In the genomic region with DNA sequence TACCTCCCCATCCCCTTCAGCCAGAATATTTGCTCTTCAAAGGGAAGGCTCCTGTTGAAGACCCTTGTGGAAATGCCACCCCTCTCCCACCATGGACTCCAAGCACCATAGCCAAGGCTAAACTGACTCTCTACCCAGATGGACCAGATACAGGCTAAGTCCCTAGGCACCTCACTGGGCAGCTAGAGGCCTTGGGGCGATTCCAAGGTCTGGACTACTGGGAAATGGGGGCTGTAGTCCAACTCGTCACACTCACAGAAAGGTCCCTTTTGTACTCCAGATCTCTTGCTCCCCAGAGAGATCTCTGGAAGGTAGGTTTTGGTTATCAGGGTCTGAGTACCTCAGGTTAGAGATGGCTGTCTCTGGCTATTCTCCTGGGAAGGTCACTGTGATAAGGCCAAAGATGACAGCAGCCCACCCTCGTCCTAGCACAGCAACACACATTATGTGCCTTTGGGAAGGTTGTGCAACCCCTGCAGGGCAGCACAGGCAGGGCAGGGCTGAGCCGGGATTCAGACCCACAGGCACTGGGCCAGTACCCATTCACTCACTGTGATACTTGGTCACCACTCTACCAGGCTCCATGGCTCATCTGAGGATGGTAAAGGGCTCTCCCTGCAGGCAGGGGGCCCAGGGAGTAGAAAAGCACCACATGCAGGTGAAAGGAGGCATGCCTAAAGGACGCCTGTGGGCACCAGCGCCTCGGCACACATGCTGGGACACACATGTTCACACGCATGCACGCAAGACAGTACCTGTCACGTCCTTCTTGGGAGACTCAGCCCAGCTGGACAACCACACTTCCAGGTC, we compare ENCODE assay signal across 9 mouse cellular contexts.
A peak's percentile ranks its signal among the peaks of the same experiment; 100 is the strongest.
DNase-seq lines count a peak whose midpoint lies in the region; ATAC-seq lines count a peak whose summit lies in the region.
"Had no signal": no experiment of that assay in that cellular context is flagged by ENCODE, and none has a peak within 500 bp of the region (broad histone marks: within the 10 kb centered on the region; RNA-seq: fewer than 3 reads in every experiment).

No protein-coding gene starts in this region.

- H3K27ac ChIP-seq in kidney, embryonic 14.5 days (ENCODE audit: low read depth, low read length): peak overlapping the region; percentile 26; the same call in 1 of the 2 replicates
- peak overlapping the region; percentile 69 for H3K27ac ChIP-seq in heart, embryonic 13.5 days (replicated peaks)
- H3K27ac ChIP-seq in liver, embryonic 15.5 days (replicated peaks): no peak overlapping the region

- DNase-seq in kidney, adult 9 months: no peak
- DNase-seq in Muller cell, postnatal 12 days (ENCODE audit: inconsistent ontology term): peak; percentile 36
- no peak for DNase-seq in right cerebral cortex, postnatal 10 days (ENCODE audit: low spot score in 2 of 2)
- DNase-seq in frontal cortex, postnatal 36 days (ENCODE audit: low spot score in 2 of 2): no peak
- DNase-seq: cerebellum, adult 8-10 months had no signal

- H3K9me3 ChIP-seq in kidney, embryonic 14.5 days (ENCODE audit: control insufficient read depth, low read length): no peaks in the 10 kb centered on the region
- H3K9me3 ChIP-seq in heart, embryonic 13.5 days: no peaks in the 10 kb centered on the region
- no peaks in the 10 kb centered on the region for H3K9me3 ChIP-seq in liver, embryonic 15.5 days (replicated peaks)

- no peaks in the 10 kb centered on the region for H3K36me3 ChIP-seq in kidney, embryonic 14.5 days (ENCODE audit: control insufficient read depth, insufficient read depth, low read length)
- 0 out of 2 replicates have a peak, but pooled peaks cover 2% of the 10 kb centered on the region for H3K36me3 ChIP-seq in heart, embryonic 13.5 days
- no peaks in the 10 kb centered on the region for H3K36me3 ChIP-seq in liver, embryonic 15.5 days (replicated peaks)

- H3K27me3 ChIP-seq in kidney, embryonic 14.5 days (ENCODE audit: control insufficient read depth, insufficient read depth, low read length): no peaks in the 10 kb centered on the region
- no peaks in the 10 kb centered on the region for H3K27me3 ChIP-seq in heart, embryonic 13.5 days (replicated peaks)
- H3K27me3 ChIP-seq in liver, embryonic 15.5 days: peaks cover 9% of the 10 kb centered on the region

- H3K4me3 ChIP-seq in kidney, embryonic 14.5 days (ENCODE audit: low read length): no peak overlapping the region
- H3K4me3 ChIP-seq in heart, embryonic 13.5 days: peak overlapping the region; percentile 30
- H3K4me3 ChIP-seq in liver, embryonic 15.5 days (replicated peaks): no peak overlapping the region

- H3K4me1 ChIP-seq in kidney, embryonic 14.5 days (ENCODE audit: control insufficient read depth, insufficient read depth, low read length): peaks cover 47% of the 10 kb centered on the region
- peaks cover 81% of the 10 kb centered on the region for H3K4me1 ChIP-seq in heart, embryonic 13.5 days
- peaks cover 31% of the 10 kb centered on the region for H3K4me1 ChIP-seq in liver, embryonic 15.5 days (replicated peaks)

- 62% methylated on average over 10 of the region's 10 CpGs for WGBS in kidney, embryonic 14.5 days
- 49% methylated on average over 10 of the region's 10 CpGs for WGBS in heart, embryonic 13.5 days
- WGBS in liver, embryonic 15.5 days (ENCODE audit: insufficient replicate concordance): 58% methylated on average over 10 of the region's 10 CpGs

- peak overlapping the region; percentile 26; the same call in 1 of the 2 replicates for H3K4me2 ChIP-seq in kidney, embryonic 14.5 days (replicated peaks; ENCODE audit: low read depth, low read length)
- H3K4me2 ChIP-seq in heart, embryonic 13.5 days: peak overlapping the region; percentile 57
- peak overlapping the region; percentile 13; the same call in 1 of the 2 replicates for H3K4me2 ChIP-seq in liver, embryonic 15.5 days

- H3K9ac ChIP-seq in kidney, embryonic 14.5 days (ENCODE audit: low read depth, low read length): no peak overlapping the region
- peak overlapping the region; percentile 69 for H3K9ac ChIP-seq in heart, embryonic 13.5 days
- no peak overlapping the region for H3K9ac ChIP-seq in liver, embryonic 15.5 days

- ATAC-seq in kidney, embryonic 14.5 days (ENCODE audit: low FRiP score, low TSS enrichment): peak; percentile 1; the same call in 1 of the 2 replicates
- no peak for ATAC-seq in heart, embryonic 13.5 days (ENCODE audit: extremely low read depth, insufficient number of reproducible peaks, low FRiP score, low TSS enrichment)
- ATAC-seq in liver, embryonic 15.5 days (ENCODE audit: insufficient read depth): 0 out of 2 replicates have a peak, but pooled peaks have one; percentile 25
- no peak for ATAC-seq in CD4-positive, CD25-positive, alpha-beta regulatory T cell, adult 4 months

Comparison
In these comparisons a context has a peak if more than half of its experiments do, and no peak if none do; other contexts are left out.
1. ATAC-seq: peak in kidney, embryonic 14.5 days (single experiment) and liver, embryonic 15.5 days (single experiment); none in heart, embryonic 13.5 days (single experiment) and CD4-positive, CD25-positive, alpha-beta regulatory T cell, adult 4 months (single experiment).
2. Peak in every context shown above with its lines, with median percentiles within 50 percentile points of each other: H3K4me2 ChIP-seq.